Mouse (Mus musculus): Measurements from ENCODE around the gene Htra2. TPM values are rescaled to one million over a fixed set of nuclear protein-coding genes. Genes with fewer than 3 reads are reported as not detected.

Htra2 gene
- total RNA-seq (2014; rRNA removed) (46.1 and 47.0 TPM in 2 replicates), polyA plus RNA-seq (2015; fragmentation: Nextera tagmentation; extraction: Ambion mirVana) (75.1 and 81.0 TPM in 2 replicates)

DNA sequence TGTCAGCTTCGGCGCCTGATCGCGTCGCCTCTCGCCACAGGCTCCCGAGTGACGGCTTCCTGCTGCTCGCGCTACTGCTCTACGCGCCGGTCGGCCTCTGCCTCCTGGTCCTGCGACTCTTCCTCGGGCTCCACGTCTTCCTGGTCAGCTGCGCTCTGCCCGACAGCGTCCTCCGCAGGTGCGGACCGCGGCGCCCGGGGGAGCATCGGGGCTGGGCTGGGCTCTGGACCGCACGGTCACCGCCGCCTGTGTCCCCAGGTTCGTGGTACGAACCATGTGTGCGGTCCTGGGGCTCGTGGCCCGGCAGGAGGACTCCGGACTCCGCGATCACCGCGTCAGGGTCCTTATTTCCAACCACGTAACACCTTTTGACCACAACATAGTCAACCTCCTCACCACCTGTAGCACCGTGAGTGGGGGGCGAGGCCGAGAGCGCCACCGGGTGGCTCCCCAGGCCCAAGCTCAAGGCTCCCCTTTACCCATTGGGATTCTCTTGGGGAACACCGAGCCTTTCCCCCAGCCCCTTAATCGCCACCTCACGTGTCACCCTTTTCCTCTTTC, at the start of gene Htra2:
Htra2 (minus strand) TSS at position 403 of the 561 bp plus-strand sequence.
- H3K4me1 ChIP-seq (ENCODE audit: insufficient read depth), result peaks cover 17% of the 10 kb centered on the region
- ATAC-seq (peak; percentile 26), DNase-seq (peak; percentile 39)
- H3K9me3 ChIP-seq (ENCODE audit: low read length), result no peaks in the 10 kb centered on the region
- H3K27ac ChIP-seq (ENCODE audit: low read depth, low read length), result peak within 1 kb of the TSS; percentile 91
- TF ChIP-seq CTCF (IDR thresholded peaks at IDR 0.05; ENCODE audit: low read depth), result peak; percentile 64
- H3K4me3 ChIP-seq (ENCODE audit: low read depth, low read length), result peak within 1 kb of the TSS; percentile 94
- H3K9ac ChIP-seq, result peak within 1 kb of the TSS; percentile 93
- peaks cover 14% of the 10 kb centered on the region for H3K36me3 ChIP-seq (ENCODE audit: insufficient read depth)
- no peaks in the 10 kb centered on the region for H3K27me3 ChIP-seq (ENCODE audit: insufficient read depth, low read length)
- H3K4me2 ChIP-seq (ENCODE audit: low read depth), result peak within 1 kb of the TSS; percentile 86
- under 1% methylated on average over 45 of the region's 50 CpGs for WGBS

DNA sequence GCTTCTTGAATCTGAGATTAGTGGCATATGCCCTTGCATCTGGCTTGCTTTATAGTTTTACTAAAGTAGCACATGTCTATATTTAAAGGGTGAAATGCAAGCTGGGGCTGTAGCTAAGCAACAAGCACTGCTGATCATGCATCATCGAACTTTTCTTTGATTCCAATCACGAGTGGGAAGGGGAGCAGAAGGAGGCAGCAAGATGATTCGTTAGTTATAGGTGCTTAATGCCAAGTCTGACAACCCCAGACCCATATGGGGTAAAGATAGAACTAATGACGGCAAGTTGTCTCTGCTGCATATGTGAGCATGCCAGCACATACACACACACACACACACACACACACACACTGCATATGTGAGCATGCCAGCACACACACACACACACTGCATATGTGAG, 49.1 kb upstream of the Htra2 start:
- Histone ChIP-seq H3K4me1 (ENCODE audit: insufficient read depth) (peaks cover 17% of the 10 kb centered on the region; the same call in 1 of the 2 replicates), H3K36me3 (ENCODE audit: insufficient read depth) (no peaks in the 10 kb centered on the region; the same call in 1 of the 2 replicates), H3K9ac (no peak overlapping the region), H3K9me3 (ENCODE audit: low read length) (no peaks in the 10 kb centered on the region), H3K27me3 (ENCODE audit: insufficient read depth, low read length) (no peaks in the 10 kb centered on the region), H3K4me3 (ENCODE audit: low read depth, low read length) (no peak overlapping the region), H3K27ac (ENCODE audit: low read depth, low read length) (no peak overlapping the region), H3K4me2 (ENCODE audit: low read depth) (no peak overlapping the region)
- DNase-seq (peak; percentile 73), ATAC-seq (peak; percentile 65)
- 36% methylated on average over 4 of the region's 4 CpGs for WGBS
- TF ChIP-seq CTCF (IDR thresholded peaks at IDR 0.05; ENCODE audit: low read depth), result no peak

DNA sequence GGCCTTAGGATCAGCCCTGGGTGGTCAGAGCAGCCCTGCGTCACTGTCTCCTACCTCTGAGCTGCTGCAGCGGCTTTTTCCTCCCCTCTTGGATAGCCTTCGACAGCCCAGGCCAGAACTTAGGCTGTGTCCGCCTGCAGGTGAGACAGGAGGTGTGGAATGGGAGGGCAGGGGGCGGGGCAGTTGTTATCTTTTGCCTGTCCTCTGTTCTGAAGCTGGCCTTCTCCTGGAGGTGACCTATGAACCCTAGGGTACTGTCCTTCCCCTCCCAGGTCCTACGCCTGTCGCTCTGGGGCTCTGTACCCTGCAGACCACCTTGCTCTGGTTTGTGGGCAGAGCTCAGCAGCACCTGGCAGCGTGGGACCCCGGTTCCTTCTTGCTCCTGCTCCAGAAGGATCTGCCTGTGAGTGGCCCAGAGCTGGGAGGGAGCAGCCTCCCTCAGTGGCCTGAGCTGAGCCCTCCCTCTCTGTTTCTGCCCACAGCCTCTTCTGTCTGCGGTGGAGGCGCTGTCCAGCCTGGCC, 48.1 kb upstream of the Htra2 start:
- peak overlapping the region; percentile 99 for H3K4me2 ChIP-seq (ENCODE audit: low read depth)
- H3K4me3 ChIP-seq (ENCODE audit: low read depth, low read length), result peak overlapping the region; percentile 66
- peak overlapping the region; percentile 76 for H3K9ac ChIP-seq
- peaks cover 12% of the 10 kb centered on the region; the same call in 1 of the 2 replicates for H3K4me1 ChIP-seq (ENCODE audit: insufficient read depth)
- no peaks in the 10 kb centered on the region for H3K9me3 ChIP-seq (ENCODE audit: low read length)
- H3K36me3 ChIP-seq (ENCODE audit: insufficient read depth), result no peaks in the 10 kb centered on the region; the same call in 1 of the 2 replicates
- H3K27ac ChIP-seq (ENCODE audit: low read depth, low read length), result peak overlapping the region; percentile 35; the same call in 1 of the 2 replicates
- H3K27me3 ChIP-seq (ENCODE audit: insufficient read depth, low read length), result no peaks in the 10 kb centered on the region
- ATAC-seq, result no peak
- TF ChIP-seq CTCF (IDR thresholded peaks at IDR 0.05; ENCODE audit: low read depth), result no peak
- no peak for DNase-seq
- 50% methylated on average over 11 of the region's 11 CpGs for WGBS

DNA sequence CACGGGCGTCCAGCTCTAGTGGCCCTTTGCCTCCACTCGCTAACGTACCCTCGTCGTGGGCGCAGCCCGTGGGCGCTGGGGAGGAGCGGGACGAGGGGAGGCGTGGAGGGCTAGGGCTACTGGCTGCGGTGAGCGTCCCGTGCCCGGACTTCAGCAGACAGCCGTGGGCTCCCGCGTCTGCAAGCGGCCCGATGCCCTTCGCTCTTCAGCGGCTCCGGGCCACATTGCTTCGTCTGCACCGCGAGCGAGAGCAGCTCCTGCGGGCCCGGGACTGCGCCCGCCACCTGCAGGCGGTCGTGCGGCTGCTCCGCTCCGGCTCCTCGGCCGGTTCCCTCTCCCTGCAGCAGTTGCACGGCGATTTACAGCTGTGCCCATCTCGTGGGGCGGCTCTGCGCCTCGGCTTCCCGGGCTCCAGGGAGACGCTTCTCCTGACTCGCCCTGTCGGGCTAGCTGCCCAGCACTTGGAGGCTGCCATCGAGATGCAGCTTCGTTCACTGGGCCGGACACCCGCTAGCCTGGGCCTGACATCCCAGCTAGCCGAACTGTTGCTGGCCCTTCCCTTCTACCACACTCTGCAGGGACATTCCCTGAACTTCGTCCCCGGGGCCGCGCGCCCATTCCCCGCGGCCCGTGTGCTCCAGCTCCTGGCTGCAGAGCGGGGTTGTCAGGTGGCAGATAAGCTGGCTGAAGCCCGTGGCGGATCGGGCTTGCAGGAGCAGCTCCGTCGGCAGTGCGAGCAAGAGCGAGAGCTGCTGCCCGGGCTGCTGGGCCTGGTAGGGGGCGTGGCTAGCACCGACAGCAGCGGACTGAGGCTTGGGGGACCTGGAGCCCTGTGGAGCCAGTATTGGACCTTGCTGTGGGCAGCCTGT, 46.8 kb upstream of the Htra2 start:
- Histone ChIP-seq H3K4me3 (ENCODE audit: low read depth, low read length) (peak overlapping the region; percentile 66), H3K4me1 (ENCODE audit: insufficient read depth) (peaks cover 8% of the 10 kb centered on the region; the same call in 1 of the 2 replicates), H3K36me3 (ENCODE audit: insufficient read depth) (no peaks in the 10 kb centered on the region; the same call in 1 of the 2 replicates), H3K9ac (peak overlapping the region; percentile 76), H3K4me2 (ENCODE audit: low read depth) (peak overlapping the region; percentile 99), H3K27me3 (ENCODE audit: insufficient read depth, low read length) (no peaks in the 10 kb centered on the region), H3K27ac (ENCODE audit: low read depth, low read length) (peak overlapping the region; percentile 82), H3K9me3 (ENCODE audit: low read length) (no peaks in the 10 kb centered on the region)
- peak; percentile 70 for TF ChIP-seq CTCF (IDR thresholded peaks at IDR 0.05; ENCODE audit: low read depth)
- 7% methylated on average over 74 of the region's 74 CpGs for WGBS
- ATAC-seq, result peak; percentile 70
- DNase-seq, result peak; percentile 74

DNA sequence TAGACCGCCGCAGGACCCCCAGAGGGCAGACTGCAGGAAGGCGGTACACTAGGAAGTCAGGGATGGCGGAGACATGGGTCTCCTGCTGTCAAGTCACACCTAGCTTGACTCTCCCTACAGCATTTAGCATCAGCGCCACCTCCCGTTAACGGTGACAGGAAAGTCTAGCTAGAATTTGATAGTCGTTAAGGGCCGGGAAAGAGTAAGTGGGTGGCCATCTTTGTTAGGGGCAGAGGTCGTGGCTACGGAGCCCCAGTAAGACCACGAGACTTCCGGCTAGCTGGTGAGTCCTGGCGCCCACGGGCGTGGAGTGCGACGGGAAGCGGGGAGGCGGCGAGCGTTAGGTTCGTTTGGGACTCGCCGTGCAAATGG, 46.2 kb upstream of the Htra2 start, which contains the start of the genes Ccdc142 and Gm42688:
Ccdc142 (plus strand) TSS at position 286 of the 372 bp plus-strand sequence.
Gm42688 (plus strand) TSS at position 302 of the 372 bp plus-strand sequence.
- peak within 1 kb of the TSS; percentile 82 for H3K27ac ChIP-seq (ENCODE audit: low read depth, low read length)
- H3K9me3 ChIP-seq (ENCODE audit: low read length), result no peaks in the 10 kb centered on the region
- DNase-seq, result peak; percentile 90
- no peaks in the 10 kb centered on the region; the same call in 1 of the 2 replicates for H3K36me3 ChIP-seq (ENCODE audit: insufficient read depth)
- ATAC-seq, result peak; percentile 85
- under 1% methylated on average over 25 of the region's 25 CpGs for WGBS
- H3K4me3 ChIP-seq (ENCODE audit: low read depth, low read length), result peak within 1 kb of the TSS; percentile 66
- peak; percentile 81 for TF ChIP-seq CTCF (IDR thresholded peaks at IDR 0.05; ENCODE audit: low read depth)
- H3K27me3 ChIP-seq (ENCODE audit: insufficient read depth, low read length), result no peaks in the 10 kb centered on the region
- peak within 1 kb of the TSS; percentile 76 for H3K9ac ChIP-seq
- H3K4me1 ChIP-seq (ENCODE audit: insufficient read depth), result peaks cover 8% of the 10 kb centered on the region; the same call in 1 of the 2 replicates
- H3K4me2 ChIP-seq (ENCODE audit: low read depth), result peak within 1 kb of the TSS; percentile 99

DNA sequence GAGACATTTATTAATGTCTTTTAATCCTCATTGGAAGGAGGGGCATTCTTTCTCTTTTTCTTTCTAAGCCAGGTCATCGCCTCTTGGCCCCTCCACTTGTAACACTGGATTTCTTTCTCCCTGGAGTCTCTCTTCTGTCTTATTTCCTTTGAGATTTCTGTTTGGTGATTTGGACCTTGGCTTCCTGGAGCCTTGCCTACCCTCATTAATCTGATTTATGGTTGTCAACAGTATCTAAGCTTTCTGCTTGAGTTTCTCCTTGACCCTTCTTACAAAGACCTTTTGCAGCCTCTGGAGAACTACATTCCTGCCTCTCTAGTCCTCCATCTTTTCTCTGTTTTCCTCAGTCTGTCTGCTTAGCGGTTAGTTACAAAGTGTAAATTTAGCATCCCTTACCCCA, 43.3 kb upstream of the Htra2 start:
- TF ChIP-seq CTCF (IDR thresholded peaks at IDR 0.05; ENCODE audit: low read depth), result no peak
- Histone ChIP-seq H3K4me2 (ENCODE audit: low read depth) (no peak overlapping the region), H3K27ac (ENCODE audit: low read depth, low read length) (no peak overlapping the region), H3K27me3 (ENCODE audit: insufficient read depth, low read length) (no peaks in the 10 kb centered on the region), H3K4me1 (ENCODE audit: insufficient read depth) (peaks cover 8% of the 10 kb centered on the region; the same call in 1 of the 2 replicates), H3K9ac (no peak overlapping the region), H3K4me3 (ENCODE audit: low read depth, low read length) (no peak overlapping the region), H3K9me3 (ENCODE audit: low read length) (no peaks in the 10 kb centered on the region), H3K36me3 (ENCODE audit: insufficient read depth) (no peaks in the 10 kb centered on the region)
- 78% methylated on average over 2 of the region's 2 CpGs for WGBS
- no peak for DNase-seq
- ATAC-seq, result no peak
